Mouse (Mus musculus) cerebellum, adult 8-10 months (tissue): ENCODE results near the gene Ap2b1.

Source experiments
- DNase-seq: peaks from one replicate; pipeline ENCODE4 v3.0.0; 2022

Gene Ap2b1

GRCm38 (mm10) chr11:83403787-83404186 is 105.0 kb downstream of the Ap2b1 start:
- no peak for DNase-seq

DNA sequence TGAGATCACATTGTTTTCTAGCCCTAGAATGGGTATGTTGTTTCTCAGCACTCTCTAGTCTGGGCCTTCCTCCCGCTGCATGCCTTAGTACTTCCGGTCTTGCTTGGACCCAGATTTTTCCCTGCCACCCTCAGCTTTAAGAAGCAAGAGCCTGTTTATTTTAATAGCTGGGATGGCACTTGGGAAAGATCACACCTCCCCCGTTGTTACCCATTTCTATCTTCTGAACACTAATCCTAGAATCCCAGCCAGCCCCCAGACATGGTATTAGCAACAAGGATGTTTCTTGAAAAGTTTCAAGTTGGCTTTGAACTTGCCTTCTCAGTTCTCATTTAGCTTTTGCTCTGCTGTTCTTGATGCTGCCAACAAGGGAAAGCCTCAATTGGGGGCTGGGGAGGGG is 107.6 kb downstream of the Ap2b1 start:
- DNase-seq, result no peak

DNA sequence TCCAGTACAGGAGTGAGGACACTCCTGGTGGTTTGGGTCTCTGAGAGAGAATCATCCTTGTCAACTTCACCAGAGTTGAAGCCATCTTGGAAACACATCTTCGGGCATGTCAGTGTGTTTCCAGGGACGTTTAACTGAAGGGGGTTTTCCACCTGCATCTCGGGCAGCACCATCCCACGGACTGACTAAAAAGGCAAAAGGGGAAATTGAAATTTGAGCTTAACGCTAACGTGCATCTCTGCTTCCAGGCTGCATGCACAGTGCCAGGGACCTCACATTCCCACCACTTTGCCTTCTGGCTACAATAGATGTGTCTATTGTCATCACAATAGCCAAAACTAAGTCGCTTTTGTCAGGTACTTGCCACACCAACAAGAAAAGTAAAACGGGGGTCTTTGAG is 109.4 kb downstream of the Ap2b1 start:
- no peak for DNase-seq

DNA sequence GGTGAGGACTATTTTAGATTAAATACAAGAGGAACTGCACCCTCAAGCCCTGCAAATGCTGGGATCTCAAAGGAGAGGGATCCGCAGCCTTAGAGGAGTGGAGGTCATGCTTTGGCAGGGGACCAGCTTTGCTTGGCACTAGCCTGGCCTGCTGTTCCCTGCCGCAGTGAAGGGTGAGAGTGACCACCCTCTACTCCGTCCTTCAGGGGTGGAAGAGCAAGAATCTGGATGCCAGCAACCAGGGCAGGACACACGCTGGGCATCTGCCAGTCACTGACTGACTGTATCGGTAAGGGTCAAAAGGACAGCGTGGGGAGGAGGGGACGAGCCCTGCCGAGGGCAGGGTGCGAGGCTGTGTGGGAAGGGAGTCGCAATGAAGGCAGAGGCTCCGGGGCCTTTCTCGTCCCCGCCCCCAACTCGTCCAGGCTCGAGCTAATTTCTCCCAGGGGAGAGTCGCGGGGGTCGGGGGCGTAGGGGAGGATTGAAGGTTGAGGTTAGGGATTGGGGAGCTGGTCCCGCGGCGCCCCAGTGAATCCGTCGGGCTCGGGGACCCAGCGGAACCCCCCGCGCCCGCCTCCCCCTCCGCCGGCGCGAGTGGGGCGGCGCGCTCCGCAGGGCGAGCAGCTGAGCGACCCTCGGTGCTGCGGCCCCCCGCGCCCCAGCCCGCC is 110.4 kb downstream of the Ap2b1 start, which contains the start of gene Rasl10b:
Gene Rasl10b (plus strand): TSS at position 51 of the 668 bp plus-strand sequence.
- DNase-seq, result peak; percentile 66

GRCm38 (mm10) chr11:83409792-83410291 is 111.0 kb downstream of the Ap2b1 start:
- DNase-seq, result no peak

DNA sequence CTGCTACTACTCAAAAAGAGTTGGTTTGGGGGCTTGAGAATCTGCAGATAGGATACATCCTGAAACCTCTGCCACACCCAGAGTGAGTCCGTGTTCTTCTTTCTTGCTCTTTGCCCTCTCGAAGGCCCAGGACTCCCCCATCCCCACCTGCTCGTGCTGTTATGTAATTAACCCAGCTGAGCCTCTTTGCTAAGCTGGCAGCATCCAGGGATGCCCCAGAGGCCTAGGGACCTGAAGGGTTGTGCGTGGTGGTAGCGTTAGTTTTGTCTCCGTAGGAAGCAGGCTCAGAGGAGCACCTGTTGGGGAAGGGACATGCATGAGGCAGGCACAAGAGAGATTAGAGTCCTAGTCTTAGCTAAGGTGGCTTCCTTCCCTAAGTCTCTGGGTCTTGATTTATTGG is 111.7 kb downstream of the Ap2b1 start:
- DNase-seq, result no peak

DNA sequence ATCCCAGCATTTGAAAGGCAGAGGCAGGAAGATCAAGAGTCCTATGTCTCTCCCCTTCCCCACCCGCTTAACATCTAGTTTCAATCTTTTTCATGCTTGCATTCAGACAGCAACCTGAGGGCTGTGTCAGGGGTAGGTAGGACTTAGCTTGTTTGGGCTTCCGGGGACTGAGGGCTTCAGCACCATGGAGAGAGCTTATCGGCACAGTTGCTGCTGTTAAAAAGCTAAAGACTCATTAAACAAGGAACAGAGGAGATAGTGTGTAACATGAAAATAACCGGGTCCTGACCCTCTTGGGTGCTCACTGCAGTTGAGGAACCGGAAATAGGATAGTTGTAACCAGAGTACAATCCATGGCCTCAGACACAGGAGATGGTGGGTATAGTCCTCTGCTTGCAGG is 118.3 kb downstream of the Ap2b1 start:
- DNase-seq, result no peak

- no peak for DNase-seq
Measured at GRCm38 (mm10) chr11:83417708-83418107, 118.9 kb downstream of the Ap2b1 start.

DNA sequence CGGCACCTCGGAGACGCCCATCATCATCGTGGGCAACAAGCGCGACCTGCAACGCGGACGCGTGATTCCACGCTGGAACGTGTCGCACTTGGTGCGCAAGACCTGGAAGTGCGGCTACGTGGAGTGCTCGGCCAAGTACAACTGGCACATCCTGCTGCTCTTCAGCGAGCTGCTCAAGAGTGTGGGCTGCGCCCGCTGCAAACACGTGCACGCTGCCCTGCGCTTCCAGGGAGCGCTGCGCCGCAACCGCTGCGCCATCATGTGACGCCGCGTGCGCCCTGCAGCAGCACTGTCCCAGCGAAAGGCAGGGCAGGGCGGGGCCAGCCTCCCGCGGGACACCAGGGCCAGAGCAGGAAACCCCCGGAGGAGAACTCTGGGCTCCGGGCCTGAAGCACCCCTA is 119.7 kb downstream of the Ap2b1 start:
- no peak for DNase-seq

- no peak for DNase-seq
Measured at GRCm38 (mm10) chr11:83420338-83420737, 121.5 kb downstream of the Ap2b1 start.

DNA sequence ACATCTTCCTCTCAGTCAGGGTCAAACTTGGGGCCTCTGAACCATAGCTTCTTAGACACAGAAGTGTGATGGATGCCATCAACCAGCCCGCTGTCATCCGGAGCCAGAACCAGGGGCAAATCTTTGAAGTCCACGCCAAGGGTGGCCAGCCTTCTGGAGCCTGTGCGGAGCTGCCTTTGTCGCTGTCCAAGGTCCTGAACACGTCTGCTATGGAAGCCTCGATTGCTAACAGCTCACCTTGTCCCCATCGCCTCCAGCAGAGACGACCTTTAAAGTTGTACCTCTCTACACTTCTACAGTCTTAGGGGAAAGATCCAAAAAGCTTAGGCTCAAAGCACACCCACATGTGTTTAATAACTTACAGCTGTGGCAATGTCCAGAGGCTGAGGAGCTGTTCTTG is 122.5 kb downstream of the Ap2b1 start:
- DNase-seq, result no peak

DNA sequence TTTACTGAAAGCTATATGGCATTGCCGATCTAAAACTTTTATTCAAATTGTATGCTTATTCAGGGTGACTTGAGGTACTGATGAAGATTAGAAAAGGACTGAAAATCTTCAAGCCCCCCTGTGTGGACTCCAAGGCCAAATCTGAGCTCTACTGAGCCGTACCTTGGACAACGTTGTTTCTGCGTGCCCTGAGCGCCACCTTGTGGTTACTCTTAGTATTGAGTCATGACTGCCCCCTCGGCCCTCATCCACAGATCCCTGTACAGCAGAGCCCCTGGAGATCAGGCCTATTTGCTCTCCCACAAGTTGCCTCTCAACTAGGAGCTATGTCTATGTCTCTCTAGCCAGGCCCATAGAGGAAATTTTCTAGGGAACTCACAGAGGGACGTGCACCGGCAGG is 125.9 kb downstream of the Ap2b1 start:
- peak; percentile 85 for DNase-seq

- no peak for DNase-seq
Measured at GRCm38 (mm10) chr11:83426964-83427363, 128.1 kb downstream of the Ap2b1 start.

DNA sequence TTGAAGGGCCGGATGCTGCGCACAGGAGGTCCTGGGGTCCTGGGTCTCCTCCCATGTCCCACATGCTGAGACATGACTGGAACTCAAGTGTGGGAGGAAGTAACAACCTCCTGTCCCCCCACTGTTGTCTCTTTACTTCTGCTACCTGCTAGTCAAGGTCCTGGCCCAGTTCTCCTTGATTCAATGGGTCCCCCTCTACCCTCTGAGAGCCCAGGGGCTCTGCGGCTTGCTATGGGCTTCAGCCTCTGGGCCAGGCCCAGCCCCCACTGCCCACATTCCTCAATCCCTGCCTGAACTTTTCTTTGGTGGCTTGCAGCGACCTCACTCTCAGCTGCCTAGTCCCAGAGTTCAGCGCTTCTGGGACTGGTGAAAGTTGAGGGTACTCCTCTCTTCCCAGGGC is 130.5 kb downstream of the Ap2b1 start, which contains the start of gene Gas2l2:
Gene Gas2l2 (minus strand): TSS at position 101 of the 400 bp plus-strand sequence.
- no peak for DNase-seq

GRCm38 (mm10) chr11:83432533-83432932 is 133.7 kb downstream of the Ap2b1 start:
- no peak for DNase-seq

- DNase-seq, result no peak
Measured at GRCm38 (mm10) chr11:83437377-83437776, 138.6 kb downstream of the Ap2b1 start, which contains the start of gene 1700020L24Rik. Gene 1700020L24Rik (plus strand): TSS chr11:83437677.

DNA sequence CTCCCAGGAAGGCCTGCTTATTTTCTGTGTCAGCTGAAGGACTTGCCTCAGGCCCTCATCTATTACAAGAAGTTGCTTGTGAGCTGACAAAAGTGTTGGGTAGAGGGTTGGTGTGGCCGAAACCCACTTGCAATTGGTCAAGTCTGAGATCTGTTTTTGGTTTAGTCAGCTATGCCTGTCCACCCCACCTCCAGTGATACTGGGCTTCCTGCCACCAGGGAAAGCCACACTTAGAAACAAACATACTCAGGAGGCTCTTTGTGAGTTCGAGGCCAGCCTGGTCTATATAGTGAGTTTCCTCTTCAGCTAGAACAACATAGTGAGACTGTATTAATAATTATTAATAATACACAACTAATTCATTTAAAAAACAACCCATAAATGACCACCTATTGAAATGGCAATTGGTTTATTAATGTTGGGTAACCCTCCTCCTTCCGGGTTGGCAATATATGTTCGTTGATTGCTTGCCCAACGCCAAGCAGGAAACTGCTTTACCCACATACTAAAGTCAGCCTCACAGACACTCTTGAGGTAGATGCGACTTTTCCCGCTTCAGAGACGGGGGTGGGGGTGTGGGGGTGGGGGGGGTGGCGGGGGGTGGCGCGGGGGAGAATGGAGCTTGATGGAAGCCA is 140.7 kb downstream of the Ap2b1 start:
- DNase-seq, result no peak

DNA sequence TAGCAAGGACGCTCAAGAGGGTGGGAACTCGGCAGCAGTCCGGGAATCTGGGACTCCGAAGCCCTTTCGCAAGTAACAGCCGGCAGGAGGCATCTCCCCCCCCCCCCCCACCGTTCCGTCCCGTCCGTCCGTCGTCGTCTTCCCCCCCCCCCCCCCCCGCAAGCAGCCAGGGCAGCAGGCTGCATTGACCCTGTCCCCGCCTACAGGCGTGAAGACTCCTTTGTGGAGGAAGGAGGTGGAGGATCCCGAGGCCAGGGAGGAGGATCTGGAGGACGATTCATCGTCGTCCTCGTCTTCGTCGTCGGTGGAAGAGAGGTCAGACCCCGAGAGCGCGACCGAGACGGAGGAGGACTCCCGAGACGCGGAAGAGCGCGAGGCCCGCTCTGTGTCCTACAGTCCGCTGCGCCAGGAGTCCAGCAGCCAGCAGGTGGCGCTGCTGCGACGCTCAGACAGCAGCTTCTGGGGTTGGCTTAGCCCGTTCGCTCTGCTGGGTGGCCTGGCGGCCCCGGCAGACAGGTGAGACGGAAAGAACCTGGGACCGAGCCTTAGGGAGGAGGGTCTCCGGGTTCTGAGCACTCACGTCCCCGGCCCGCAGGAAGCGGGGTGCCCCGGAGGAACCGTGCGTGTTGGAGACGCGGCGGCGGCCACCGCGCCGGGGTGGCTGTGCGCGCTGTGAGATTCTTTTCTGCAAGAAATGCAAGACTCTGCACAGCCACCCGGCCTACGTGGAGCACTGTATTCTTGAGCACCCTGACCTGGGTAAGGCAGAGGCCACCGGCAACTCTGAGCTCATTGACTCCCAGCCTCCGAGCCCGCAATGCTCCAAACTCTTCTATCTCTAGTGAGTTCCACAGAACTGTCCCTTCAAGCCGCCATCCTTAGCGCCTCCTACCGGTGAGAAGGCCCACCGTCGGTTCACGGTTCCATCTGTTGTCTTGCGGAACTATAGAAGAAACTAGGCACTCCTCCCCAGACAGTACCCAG is 141.5 kb downstream of the Ap2b1 start:
- peak; percentile 89 for DNase-seq

DNA sequence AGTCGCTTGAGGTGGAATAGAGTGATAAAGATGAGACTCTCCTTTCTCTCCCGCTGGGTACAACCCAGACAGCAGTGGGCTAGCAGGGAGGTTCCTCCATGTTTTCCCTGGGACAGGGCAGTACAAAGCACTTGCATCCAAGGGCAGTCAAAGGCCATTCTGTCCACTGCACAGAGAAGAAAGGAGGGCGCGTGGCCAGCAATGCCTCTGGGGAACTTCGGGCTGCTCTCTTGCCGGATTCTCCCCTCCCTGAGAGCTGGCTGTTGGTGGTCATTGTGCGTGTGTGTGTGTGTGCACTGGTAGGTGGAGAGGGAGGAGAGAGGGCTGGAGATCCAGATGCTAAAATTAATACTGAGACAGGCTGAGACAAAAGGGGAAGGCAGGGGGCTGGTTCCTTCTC is 142.4 kb downstream of the Ap2b1 start:
- no peak for DNase-seq

- DNase-seq, result peak; percentile 85
Measured at GRCm38 (mm10) chr11:83442596-83443267, 143.9 kb downstream of the Ap2b1 start.

- no peak for DNase-seq
Measured at GRCm38 (mm10) chr11:83443824-83444223, 145.0 kb downstream of the Ap2b1 start.

GRCm38 (mm10) chr11:83445001-83445400 is 146.2 kb downstream of the Ap2b1 start:
- no peak for DNase-seq

GRCm38 (mm10) chr11:83447612-83448011 is 148.8 kb downstream of the Ap2b1 start:
- no peak for DNase-seq
